Mouse (Mus musculus): Measurements from ENCODE around the gene Lhx6. TPM values are rescaled to one million over a fixed set of nuclear protein-coding genes. Genes with fewer than 3 reads are reported as not detected.

The Lhx6 gene
- total RNA-seq, 2 experiments from 2014 or later, result 5.1 to 5.6 TPM

DNA sequence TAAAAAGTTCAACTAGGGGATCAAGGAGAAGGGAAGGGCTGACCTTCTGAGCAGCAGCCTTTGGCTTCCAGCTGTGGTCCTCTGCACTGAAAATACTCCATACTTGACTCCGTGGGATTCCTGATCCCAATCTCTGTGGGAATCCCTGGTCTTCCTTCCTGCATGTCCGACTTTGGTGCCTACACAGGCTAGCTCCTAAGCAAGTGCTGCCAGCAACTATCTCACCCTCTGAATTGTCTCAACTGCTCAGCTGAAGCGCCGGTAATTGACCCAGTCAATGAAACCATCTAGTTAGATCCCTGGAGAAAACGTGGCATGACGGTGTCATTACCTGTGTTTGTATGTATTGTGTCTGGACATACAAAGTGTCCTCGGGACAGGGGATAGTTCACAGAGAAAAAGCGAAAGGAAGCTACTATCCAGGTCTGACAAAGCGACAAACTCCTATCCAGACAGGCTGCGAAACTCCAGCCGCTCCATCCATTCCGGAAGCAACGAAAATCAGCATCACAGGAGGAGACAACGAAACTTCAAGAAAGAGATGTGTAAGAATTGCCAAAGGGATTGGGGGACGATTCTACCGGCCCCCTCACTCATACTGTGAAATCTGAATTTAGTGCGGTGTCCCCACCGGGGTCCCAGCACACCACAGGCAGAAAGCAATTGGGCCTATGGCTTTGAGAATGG lies 7.9 kb downstream of the Lhx6 start:
- DNase-seq (ENCODE audit: low spot score), result no peak
- intact Hi-C loops (cut with DNase I), result no loop called here

- intact Hi-C loops (cut with DNase I), result no loop called here
- no peak for DNase-seq (ENCODE audit: low spot score)
Measured at GRCm38 (mm10) chr2:36093914-36094475, 11.2 kb downstream of the Lhx6 start.

DNA sequence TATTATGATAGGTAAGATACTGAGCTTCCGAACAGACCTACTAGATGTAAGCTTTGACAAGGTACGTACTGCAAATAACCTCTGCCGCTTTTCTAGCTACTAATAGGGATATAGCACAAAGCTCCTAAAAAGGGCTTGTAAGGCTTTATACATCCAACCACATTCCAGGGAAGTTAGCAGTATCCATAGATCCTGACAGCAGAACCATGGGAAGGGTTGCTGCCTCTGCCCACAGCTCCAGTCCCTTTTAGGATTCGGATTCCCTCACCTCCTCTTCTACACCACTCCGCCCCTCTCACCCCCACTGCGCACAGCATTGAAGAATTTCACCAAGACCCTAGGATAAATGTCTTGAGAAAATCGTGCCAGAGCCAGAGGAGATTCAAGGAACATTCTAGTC lies 11.9 kb downstream of the Lhx6 start:
- no peak for DNase-seq (ENCODE audit: low spot score)
- intact Hi-C loops (cut with DNase I), result no loop called here

DNA sequence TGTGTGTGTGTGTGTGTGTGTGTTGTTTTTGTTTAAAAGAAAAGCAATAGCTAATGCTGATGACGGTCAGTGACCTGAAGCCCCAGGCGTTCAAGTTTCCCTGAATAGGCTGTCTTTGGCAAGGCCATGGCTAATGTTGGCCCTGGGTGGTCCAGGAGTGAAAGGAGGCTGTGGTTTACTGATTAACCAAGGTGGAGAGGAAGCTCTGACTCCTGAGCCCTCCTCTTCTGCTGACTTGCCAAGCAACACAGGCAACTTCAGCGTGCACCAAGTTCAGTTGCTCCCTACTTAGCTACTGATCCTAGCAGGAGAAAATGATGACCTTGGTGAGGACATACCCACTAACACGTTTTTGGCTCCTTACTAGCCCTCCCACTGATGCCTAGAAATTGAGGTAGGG lies 12.5 kb downstream of the Lhx6 start:
- DNase-seq (ENCODE audit: low spot score), result no peak
- intact Hi-C loops (cut with DNase I), result no loop called here

- intact Hi-C loops (cut with DNase I), result no loop called here
- DNase-seq (ENCODE audit: low spot score), result no peak
Measured at GRCm38 (mm10) chr2:36090853-36091741, 14.1 kb downstream of the Lhx6 start.

GRCm38 (mm10) chr2:36089190-36089589 lies 16.0 kb downstream of the Lhx6 start:
- DNase-seq (ENCODE audit: low spot score), result no peak
- intact Hi-C loops (cut with DNase I), result no loop called here

GRCm38 (mm10) chr2:36085041-36085440 lies 20.2 kb downstream of the Lhx6 start:
- DNase-seq (ENCODE audit: low spot score), result no peak
- intact Hi-C loops (cut with DNase I), result no loop called here

DNA sequence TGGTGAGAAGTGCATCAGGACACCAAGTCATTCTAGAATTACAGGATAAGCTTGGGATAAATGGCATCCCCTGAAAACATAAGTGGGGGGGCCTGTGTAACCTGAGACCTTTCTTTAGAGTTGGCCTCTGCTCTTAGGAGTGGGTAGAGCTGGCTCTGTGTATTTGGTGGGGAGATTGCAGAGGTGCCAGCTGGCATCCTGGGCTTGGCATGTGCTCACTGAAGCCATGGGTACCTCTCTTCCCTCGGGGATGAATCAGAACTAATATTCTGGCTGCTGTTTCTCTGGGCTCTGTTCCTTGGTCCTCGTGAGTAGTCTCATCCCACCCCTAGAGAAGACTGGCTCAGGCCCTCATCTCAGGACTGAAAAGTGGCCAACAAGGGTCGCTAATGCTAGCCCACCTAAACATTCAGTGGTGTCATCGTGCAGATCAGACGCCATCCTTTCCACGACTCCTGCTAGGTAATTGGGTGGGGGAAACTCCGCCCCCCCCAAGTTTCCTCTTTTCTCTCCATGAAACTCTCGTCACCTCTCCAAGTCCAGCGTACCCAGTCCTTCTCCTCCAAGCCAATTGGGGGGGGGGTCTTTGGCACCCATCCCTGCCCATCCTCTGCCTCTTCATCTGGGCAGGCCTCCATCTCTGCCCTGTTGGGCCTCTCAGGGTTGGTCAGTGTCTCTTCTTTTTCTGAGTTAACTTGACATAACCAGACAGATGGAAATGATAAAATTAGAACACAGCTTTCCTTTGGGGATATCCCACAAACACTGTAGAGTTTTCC lies 22.2 kb downstream of the Lhx6 start:
- intact Hi-C loops (cut with DNase I), result no loop called here
- DNase-seq (ENCODE audit: low spot score), result no peak

DNA sequence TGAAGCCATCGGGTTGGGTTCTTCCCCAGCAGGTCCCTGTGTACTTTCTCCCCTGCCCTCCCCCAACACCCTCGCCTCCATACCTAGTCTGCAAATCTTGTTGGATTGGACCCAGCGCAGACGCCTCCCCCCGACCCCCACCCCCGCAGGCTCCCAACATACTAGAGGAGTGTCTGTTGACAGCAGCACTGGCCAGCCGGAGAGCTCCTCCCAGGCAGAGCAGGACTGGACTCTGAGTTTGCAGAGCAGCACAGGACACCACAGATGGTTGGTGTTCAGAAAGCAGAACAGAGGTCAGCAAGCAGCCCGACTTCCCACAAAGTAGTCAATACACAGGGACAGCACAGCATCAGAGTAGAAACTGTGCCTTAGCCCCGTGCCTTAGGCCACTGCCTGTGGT lies 23.8 kb downstream of the Lhx6 start:
- DNase-seq (ENCODE audit: low spot score), result no peak
- intact Hi-C loops (cut with DNase I), result no loop called here

DNA sequence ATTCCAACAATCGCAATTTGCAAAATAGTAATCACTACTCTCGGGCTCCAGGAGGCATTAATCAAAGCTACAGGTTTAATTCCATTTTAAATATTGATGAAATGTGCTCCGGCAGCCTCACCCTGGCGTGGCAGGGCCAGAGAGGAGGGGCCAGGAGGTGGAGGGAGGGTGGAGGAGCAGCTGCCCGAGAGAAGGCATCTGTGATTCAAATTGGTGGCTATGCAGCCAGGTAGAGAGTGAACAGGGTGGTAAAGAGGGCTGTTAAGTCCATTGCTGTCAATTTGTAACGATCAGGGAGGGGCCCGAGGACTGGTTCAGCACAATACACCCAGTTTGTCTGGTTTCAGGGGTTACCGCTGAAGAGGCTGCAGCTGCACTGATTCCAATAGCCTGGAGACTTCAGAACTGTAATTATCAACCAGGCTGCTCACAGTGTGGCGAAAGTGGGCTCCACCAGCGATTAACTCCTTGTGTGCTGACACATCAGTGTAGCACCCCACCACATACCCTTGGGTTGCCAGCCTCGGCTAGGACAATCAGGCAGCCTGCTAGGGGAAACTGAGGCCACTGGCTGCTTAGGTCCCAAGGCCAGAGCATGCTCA lies 27.9 kb downstream of the Lhx6 start:
- intact Hi-C loops (cut with DNase I), result loop anchor here (5.0 kb wide), 1 partner anchor 40 kb away; no protein-coding TSS in a partner anchor

GRCm38 (mm10) chr2:36075210-36075609 lies 30.0 kb downstream of the Lhx6 start:
- intact Hi-C loops (cut with DNase I), result loop anchor here (5.0 kb wide), 1 partner anchor 38 kb away; no protein-coding TSS in a partner anchor
- no peak for DNase-seq (ENCODE audit: low spot score)

More for the DNA sequence above, 27.9 kb downstream of the Lhx6 start:
- DNase-seq (ENCODE audit: low spot score), result no peak

- DNase-seq (ENCODE audit: low spot score), result no peak
- intact Hi-C loops (cut with DNase I), result no loop called here
Measured at GRCm38 (mm10) chr2:36073781-36074180, 31.4 kb downstream of the Lhx6 start.

- no peak for DNase-seq (ENCODE audit: low spot score)
- intact Hi-C loops (cut with DNase I), result no loop called here
Measured at GRCm38 (mm10) chr2:36071660-36072305, 33.4 kb downstream of the Lhx6 start.

DNA sequence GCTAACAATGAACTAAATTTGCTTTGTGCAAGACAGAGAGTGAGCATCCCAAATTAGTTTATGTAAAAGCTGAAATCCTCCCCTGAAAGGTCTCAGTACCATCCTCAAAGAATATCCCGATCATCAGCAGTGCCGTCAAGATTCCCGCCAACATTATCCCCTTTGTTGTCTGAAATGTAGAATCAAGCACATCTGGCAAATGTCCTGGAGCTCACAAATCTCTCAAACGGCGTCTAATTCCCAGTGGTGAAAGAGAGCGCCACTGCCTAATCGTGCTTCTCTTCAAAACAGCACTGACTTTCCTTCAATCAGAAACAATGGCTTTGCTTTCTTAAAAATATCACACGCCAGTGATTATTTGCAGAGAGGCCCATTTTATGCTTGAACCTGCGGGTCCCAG lies 38.1 kb downstream of the Lhx6 start:
- intact Hi-C loops (cut with DNase I), result no loop called here
- DNase-seq (ENCODE audit: low spot score), result no peak

DNA sequence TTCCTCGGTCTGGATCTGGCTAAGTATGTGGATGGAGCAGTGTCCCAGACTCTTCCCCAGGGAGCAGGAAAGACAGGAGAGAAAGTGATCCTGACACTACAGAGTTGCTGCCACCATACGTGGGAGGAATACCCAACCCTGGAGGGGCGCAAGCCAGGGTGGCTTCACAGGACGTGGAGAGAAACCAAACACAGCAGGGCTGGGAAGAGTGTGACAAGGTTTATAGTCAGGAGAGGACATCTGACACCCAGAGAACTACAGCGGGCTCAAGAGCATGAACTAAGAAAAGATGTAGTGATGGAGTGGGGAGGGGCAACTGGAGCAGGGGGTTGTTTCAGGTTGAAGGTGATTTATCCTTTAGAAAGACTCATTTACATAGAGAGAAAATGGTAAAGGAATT lies 43.8 kb downstream of the Lhx6 start:
- DNase-seq (ENCODE audit: low spot score), result no peak
- intact Hi-C loops (cut with DNase I), result no loop called here

DNA sequence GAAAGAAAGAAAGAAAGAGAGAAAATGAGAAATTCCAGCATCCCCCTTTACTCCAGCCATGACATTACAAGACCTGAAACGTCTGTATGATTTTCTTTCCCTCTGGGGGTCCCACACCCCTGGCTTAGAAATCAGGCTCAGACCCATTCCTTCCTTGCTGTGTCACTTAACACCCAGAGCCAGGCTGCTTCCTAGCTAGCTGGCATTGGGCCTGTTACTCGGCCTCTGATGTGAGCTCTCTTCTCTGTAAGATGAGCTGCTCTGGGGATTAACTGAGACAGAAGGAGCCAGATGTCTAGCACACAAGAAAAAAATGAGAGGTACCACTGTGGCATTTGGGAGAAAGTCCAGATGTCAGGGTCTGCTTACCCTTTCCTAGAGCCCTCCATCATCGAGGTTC lies 49.0 kb downstream of the Lhx6 start:
- no peak for DNase-seq (ENCODE audit: low spot score)
- intact Hi-C loops (cut with DNase I), result no loop called here

DNA sequence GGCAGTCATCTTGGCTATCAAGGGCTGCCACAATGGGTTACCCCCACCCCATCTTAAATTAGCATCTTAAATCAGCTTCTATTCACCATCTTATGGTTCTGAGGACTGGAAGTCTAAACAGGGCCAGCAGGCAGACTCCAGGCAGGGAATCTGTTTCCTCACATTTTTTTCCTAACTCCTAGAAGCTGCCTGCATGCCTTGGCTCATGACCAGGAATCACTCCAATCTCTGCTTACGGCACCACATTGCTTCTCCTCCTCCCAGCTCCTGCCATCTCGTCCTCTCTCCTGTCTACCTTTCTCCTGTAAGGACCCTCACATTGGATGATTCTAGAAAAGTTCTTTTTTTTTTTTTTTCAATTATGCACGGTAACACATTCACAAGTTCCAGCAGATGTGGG lies 52.0 kb downstream of the Lhx6 start:
- intact Hi-C loops (cut with DNase I), result no loop called here
- DNase-seq (ENCODE audit: low spot score), result no peak

DNA sequence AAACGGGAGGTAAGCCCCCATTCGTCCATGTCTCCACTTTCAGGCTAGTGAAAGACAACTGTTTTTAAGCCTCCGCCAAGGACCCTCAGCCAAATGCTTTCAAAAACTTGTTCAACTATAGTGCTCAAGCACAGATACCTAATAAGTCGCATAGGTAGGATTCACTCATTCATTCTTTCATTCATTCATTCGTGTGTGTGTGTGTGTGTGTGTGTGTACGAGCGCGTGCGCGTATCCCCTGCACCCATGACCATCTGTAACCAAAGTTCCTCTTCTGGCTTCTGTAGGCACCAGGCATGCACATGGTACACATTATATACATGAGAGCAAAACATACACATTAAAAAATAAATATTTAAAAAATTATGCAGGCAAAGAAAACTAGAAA lies 55.6 kb downstream of the Lhx6 start:
- intact Hi-C loops (cut with DNase I), result loop anchor here (5.0 kb wide), 1 partner anchor 88 kb away; the partner anchor contains the start of genes Mrrf and Rbm18

More for the DNA sequence above, 55.6 kb downstream of the Lhx6 start:
- DNase-seq (ENCODE audit: low spot score), result no peak
